Mouse (Mus musculus) ES-E14 (cell line): Measurements from ENCODE around the gene Kifap3.

ENCODE experiments used
- CHD2 ChIP-seq: IDR thresholded peaks from 2 replicates; pipeline ENCODE4 v1.6.1; 2014; ENCODE audit warnings: mild to moderate bottlenecking, low read depth, low read length, inconsistent platforms
- MAFK ChIP-seq: IDR thresholded peaks from 2 replicates; pipeline ENCODE4 v1.6.1; 2014; ENCODE audit warnings: mild to moderate bottlenecking, low read depth, low read length, inconsistent platforms; ENCODE audit not compliant: insufficient read depth
- ZC3H11A ChIP-seq: IDR thresholded peaks from 2 replicates; pipeline ENCODE4 v1.6.1; 2012; ENCODE audit warnings: low read depth, mild to moderate bottlenecking, inconsistent platforms, low read length, borderline replicate concordance
- ZNF384 ChIP-seq: IDR thresholded peaks from 2 replicates; pipeline ENCODE4 v1.6.1; 2012; ENCODE audit warnings: low read depth, low read length, inconsistent platforms

DNA sequence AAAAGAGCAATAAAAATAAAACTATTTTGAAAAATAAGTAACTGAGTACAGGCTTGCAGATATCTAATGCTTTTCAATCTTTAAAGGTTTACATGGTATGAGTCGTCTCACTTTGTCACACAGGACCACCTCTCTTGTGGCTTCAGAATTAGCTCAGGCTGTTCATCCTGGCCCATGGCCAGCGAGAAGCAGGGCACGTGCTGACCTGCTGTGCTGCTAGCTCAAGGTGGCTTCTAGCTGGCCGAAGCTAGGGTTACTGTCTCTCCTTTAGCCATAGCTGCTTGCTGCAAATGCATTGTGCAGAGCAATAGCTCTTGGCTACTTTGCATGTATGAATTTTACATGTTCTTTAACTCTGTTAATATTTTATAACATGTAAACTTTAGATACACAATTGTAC is 42.0 kb downstream of the Kifap3 start:
- TF ChIP-seq ZC3H11A (no peak), MAFK (no peak), ZNF384 (no peak), CHD2 (no peak)
